Comparison of ENCODE assay signal across 26 mouse cellular contexts in genomic region chr5:128643065-128643464, GRCm38 (mm10). TPM values are rescaled to one million over a fixed set of nuclear protein-coding genes. Genes with fewer than 3 reads are reported as not detected.
DNase-seq lines count a peak whose midpoint lies in the region; TF ChIP-seq lines count a peak whose summit lies in the region.
"Had no signal": no experiment of that assay in that cellular context is flagged by ENCODE, and none has a peak within 500 bp of the region (broad histone marks: within the 10 kb centered on the region; RNA-seq: fewer than 3 reads in every experiment).

No protein-coding gene starts in this region.

- intact Hi-C loops in left cerebral cortex, postnatal 4 days (cut with DNase I): no loop called here

- peak; percentile 36 to 69 for DNase-seq in cerebellum, postnatal 14 days
- no peak for DNase-seq in cerebellum, adult 11 months
- DNase-seq in left cerebral cortex, postnatal 4 days: peak; percentile 51
- no peak for DNase-seq in left cerebral cortex, adult 18-20 months (ENCODE audit: low spot score in 2 of 2)
- peak; percentile 48 for DNase-seq in lung, postnatal 10 days
- no peak for DNase-seq in lung, postnatal 36 days
- peak; percentile 64 for DNase-seq in brain, embryonic 14.5 days (ENCODE audit: low read depth)
- DNase-seq in spleen, adult 12 weeks (ENCODE audit: low spot score): no peak
- DNase-seq: adrenal gland, postnatal 14 days; cerebellum, adult 2 months; cerebellum, postnatal 36 days; gastrocnemius, adult 2 months; gastrocnemius, postnatal 25 days had no signal

- TF ChIP-seq CTCF in brain, embryonic 14.5 days (IDR thresholded peaks at IDR 0.05; ENCODE audit: borderline replicate concordance, extremely low read depth, insufficient read depth, insufficient read length): no peak

- TF ChIP-seq POLR2A in brain, embryonic 14.5 days (IDR thresholded peaks at IDR 0.05; ENCODE audit: borderline replicate concordance, extremely low read depth, insufficient read depth, insufficient read length, poor library complexity, severe bottlenecking): no peak

RNA-seq across cellular contexts. Expression of gene Fzd10, which starts 42.4 kb away (rescaled TPM):
- 1 to 10 TPM; 3.0 TPM for total RNA-seq in left cerebral cortex, postnatal 4 days (2021)
- 1 to 10 TPM; 1.7 to 1.8 TPM for total RNA-seq in left cerebral cortex, adult 18-20 months (2021)
- 13.8 and 23.6 TPM in 2 replicates for polyA plus RNA-seq in brain, embryonic 14.5 days (2012; rRNA removed)
- total RNA-seq: granulocyte monocyte progenitor cell, adult 5-6 weeks; MEL had no signal
- polyA plus RNA-seq: activated CD4-positive, CD25-positive, alpha-beta regulatory T cell, adult 4 months; C2C12; Patski had no signal

RNA-seq across cellular contexts. Expression of gene Piwil1, which starts 59.3 kb away (rescaled TPM):
- total RNA-seq in left cerebral cortex, postnatal 4 days (2021): under 1 TPM; 0.22 to 0.38 TPM
- total RNA-seq in left cerebral cortex, adult 18-20 months (2021): not detected
- 0.24 and 0.30 TPM in 2 replicates for polyA plus RNA-seq in brain, embryonic 14.5 days (2012; rRNA removed)
- total RNA-seq: adrenal gland, adult 18-20 months; adrenal gland, postnatal 14 days; gastrocnemius, adult 2 months; gastrocnemius, postnatal 25 days; granulocyte monocyte progenitor cell, adult 5-6 weeks; heart, adult 8-10 months; heart, postnatal 25 days; MEL had no signal
- polyA plus RNA-seq: C2C12; embryonic facial prominence, embryonic 13.5 days; forebrain, embryonic 12.5 days; heart, embryonic 12.5 days; heart, embryonic 16.5 days; hindbrain, embryonic 10.5 days; Patski had no signal

Comparison
In these comparisons a context has a peak if more than half of its experiments do, and no peak if none do; other contexts are left out.
1. DNase-seq: peak in cerebellum, postnatal 14 days (2 of 2), left cerebral cortex, postnatal 4 days (single experiment), lung, postnatal 10 days (single experiment) and brain, embryonic 14.5 days (single experiment); none in cerebellum, adult 11 months (single experiment), left cerebral cortex, adult 18-20 months (0 of 2), lung, postnatal 36 days (single experiment) and spleen, adult 12 weeks (single experiment).